Mouse (Mus musculus) kidney, postnatal 10 days (tissue): ENCODE data around the gene Tbc1d15.
A peak's percentile ranks its signal among the peaks of the same experiment; 100 is the strongest.
"Not testable (repeated sequence)": the region's sequence is repeated elsewhere in the genome, so short reads cannot be mapped to it uniquely, and the experiment has no call there.

ENCODE experiments used
- DNase-seq: peaks from one replicate; pipeline ENCODE4 v3.0.0; 2021; ENCODE audit warnings: mixed read lengths

Tbc1d15 gene

DNA sequence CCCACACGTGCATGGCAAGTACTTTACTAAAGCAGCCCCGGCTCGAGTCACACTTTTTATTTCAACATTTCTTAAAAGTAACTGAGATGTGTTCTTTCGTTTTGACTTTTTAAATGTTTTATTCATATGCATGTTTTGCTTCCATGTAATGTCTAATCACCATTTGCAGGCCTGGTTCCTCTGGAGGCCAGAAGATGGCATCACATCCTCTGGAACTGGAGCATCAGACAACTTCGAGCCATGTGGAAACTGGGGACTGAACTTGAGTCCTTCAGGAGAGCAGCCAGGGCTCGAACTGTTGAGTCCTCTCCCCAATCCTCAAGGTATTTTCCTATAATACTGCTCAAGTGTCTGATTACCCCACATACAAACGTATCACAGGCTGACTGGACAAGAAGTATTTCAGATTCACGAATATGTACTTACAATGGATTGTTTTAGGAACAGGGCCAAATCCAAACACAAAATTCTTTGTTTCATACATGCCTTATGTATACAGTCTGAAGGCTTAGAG is 10.1 kb downstream of the Tbc1d15 start:
- peak; percentile 14 for DNase-seq

DNA sequence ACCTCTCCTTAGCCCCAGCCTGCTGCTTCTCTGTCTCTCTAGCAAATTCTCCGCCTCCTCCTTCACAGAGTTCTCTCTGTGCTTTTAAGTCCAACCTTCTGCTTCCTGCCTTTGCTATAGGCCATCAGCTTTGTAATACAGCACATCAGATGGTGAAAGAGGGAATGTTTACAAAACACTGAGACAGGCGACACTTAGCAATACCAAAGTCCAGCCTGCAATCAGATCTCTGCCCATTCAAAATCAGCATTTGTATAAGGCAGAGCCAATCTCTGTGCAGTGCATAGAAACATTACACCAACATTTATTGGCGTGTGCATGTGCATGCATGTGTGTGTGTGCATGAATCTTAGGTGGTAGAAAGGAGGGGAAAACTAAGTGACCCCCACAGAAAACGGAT is 13.3 kb downstream of the Tbc1d15 start:
- no peak for DNase-seq

DNA sequence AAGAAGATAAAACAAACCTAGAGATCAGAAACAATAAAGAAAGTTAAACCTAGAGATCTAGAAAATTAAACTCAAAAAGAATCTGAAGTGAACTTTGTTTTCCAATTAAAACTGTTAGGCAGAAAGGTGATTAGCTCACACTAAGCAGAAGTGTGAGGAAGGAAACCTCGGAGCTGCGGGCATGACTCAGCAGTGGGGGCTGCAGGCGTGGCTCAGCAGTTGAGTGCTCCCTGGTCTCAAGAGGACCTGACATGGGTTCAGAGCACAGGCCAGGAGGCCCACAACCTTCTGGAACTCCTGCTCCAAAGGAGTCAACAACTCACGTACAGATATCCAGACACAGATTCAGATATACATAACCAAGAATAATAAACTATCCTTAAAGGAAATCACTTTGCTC is 14.5 kb downstream of the Tbc1d15 start:
- no peak for DNase-seq

DNA sequence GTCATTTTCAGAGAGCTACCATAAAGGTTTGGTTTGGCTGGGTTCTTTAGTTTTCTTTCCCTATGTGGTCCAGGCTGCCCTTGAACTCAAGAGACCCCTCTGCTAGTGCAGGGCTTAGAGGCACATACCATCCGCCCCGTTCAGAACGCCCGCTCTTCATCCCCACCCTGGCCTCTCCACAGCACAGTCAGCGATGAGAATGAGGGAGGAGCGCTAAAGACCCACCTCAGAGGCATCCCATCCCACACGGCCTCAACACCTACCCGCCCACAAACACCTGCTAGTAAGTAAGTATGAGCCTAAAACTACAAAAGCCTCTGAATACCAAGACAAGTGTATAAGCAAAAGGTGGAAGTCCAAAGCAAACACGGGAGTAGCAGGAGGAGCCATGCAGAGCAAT is 15.8 kb downstream of the Tbc1d15 start:
- DNase-seq = no peak

DNA sequence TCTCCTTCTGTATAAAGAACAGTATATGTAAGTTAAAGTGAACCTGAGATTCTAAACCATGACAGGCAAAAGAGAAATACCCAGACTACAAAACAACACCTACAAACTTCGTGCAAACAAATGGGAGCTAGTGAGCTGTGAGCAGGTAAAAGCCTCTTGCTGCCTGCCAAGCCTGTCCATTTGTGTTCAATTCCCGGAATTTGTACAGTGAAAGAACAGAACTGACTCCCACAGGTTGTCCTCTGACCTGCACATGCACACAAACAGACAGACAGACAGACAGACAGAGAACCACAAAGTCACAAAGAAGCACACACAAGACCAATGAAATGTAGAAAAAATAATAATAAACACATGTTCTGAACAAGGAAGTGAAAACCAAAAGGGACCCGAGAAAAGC is 17.5 kb downstream of the Tbc1d15 start:
- DNase-seq = no peak

DNA sequence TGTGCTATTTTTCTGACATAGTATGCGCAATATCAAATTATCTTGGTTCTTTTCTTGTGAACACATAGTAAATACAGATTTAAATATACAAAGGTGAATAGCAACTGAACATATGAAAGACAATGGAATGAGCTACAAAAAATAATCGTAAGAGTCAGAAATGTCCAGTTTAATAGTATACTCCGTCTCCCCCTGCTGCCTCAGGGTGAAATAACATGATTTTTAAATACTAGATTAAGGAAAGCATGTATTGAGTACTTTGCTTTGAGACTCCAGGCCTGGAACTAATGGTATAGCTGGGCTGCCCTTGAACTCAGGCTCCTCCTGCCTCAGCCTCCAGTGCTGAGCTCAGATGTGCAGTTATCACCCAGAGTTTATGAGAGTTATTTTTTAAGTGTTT is 18.8 kb downstream of the Tbc1d15 start:
- no peak for DNase-seq

DNA sequence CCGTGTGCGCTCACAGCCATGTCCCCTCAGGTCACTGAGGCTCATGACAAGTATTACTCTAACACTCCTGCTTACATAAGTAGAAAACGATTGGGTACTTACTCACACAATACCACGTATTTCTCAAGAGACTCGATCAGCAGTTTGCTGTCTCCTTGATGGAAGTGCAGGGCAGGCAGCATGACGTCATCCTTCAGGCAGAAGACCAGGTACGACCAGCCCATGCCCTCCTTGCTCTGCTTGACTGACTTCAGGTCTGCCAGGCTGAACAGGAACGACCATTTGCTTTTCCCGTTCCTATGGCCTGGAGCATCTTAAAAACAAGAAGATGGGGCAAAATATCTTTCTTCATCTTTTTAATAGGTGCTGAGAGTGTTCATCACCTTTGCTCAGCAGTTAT is 22.2 kb downstream of the Tbc1d15 start:
- DNase-seq = no peak

DNA sequence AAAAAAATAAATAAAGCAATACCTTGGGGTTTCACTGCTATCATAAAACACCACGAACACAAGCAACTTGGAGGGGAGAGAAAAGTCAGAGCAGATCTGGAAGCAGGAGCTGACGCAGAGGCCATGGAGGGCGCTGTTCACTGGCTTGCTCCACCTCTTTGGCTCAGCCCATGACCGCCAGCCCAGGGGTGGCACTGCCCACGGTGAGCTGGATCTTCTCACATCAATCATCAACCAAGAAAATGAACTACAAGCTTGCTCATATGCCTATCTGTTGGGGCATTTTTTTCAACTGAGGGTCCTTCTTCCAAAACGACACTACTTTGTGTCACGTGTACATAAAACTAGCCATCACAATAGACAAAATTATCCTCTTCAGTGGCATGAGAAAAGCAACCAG is 24.7 kb downstream of the Tbc1d15 start:
- DNase-seq = peak; percentile 26

DNA sequence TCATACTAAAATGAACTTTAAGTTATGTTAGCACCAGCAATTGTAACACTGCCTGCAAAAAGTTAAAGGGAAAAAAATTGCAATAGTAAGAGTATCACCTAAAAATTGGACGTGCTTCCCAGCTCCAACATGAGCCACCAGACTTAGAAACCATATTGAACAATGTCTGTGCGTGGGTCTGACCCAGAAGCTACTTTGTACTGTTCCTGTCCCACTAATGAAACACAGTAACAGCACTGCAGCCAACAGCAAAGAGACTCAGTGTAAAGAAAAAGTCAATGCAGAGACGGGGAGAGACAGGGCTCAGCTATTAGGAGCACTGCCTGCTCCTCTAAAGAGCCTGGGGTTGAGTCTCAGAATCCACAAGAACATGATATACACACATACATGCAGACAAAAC is 27.4 kb downstream of the Tbc1d15 start:
- no peak for DNase-seq

DNA sequence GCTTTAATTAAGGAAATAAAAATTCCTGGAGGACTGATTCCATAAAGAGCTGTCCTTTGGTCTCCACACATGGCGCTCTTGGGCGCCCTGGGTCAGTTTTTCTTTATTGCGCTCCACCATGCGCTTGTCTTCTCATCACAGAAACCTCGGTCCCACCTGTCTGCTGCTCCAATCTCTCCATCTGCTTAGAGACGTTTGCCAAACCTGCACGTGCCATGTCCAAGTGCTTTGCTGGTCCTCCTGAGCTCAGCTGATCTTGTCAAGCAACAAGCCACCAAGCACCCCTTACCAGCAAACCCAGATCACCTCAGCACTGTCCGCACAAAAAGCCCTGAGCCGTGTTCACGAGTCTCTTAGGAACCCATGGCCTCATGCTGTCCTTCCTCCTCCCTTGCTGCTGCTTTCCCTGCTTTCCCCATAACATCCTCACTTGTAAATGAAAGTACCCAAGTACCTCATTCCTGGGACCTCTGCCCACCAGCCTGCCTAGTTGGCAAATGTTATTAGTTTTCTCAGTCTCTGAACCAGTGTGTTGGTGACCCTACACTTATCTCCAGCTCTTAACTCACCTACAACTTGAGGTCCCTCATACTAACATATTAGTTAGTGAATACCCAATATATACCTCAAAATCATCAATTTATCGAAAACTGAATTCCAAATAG is 38.2 kb downstream of the Tbc1d15 start:
- no peak for DNase-seq

DNA sequence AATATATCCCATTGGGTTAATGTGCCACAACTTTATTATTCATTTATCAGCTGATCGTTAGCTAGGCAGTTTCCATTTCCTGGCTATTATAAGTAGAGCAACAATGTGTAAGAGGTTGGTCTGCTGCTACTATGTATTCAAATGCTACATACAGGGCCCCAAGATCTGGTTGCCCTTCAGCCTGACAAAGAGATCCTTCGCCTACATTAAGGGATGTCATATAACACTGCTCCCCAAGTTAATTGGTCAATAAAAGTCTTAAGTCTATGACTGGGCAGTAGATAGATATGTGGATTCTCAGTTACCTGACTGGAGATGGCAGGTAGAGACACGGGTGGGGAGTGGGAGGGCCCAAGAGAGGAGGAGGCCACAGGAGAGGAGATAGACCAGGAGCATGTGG is 45.4 kb downstream of the Tbc1d15 start:
- no peak for DNase-seq

DNA sequence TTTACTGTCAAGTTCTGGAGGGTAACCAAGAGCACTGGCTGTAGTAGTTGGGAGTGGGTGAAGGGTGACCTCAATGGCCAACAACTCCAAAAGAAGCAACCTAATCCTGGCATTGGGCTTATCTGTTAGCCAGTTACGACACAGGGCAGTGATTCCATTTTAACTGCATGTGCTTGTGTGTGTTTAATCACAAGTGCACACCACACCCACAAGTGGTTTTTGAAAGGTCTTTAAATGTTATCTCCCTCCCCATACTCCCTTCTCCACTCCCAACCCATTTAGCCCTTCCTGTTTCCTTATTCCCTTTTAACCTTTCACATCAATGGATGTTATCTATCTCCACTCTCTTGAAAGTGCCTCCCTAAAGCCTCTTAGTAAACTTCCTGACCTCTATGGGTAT is 46.0 kb downstream of the Tbc1d15 start:
- no peak for DNase-seq

DNA sequence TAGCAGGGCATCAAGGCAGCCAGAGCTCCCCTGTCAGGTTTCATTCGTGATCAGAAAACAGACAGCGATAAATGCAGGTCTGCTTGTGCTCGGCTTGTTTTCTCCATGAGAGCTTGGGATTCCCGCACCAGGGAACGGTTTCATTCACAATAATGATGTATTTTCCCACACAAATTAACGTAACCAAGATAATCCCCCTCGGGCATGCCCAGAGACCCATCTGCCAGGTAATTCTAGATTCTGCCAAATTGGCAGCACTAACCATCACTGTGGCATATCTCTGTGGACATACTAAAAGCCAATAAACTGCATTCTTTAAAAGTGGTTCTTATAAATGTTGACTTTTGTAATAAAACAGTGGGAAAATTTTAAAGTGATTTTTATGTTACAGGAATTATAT is 60.1 kb downstream of the Tbc1d15 start:
- no peak for DNase-seq

DNA sequence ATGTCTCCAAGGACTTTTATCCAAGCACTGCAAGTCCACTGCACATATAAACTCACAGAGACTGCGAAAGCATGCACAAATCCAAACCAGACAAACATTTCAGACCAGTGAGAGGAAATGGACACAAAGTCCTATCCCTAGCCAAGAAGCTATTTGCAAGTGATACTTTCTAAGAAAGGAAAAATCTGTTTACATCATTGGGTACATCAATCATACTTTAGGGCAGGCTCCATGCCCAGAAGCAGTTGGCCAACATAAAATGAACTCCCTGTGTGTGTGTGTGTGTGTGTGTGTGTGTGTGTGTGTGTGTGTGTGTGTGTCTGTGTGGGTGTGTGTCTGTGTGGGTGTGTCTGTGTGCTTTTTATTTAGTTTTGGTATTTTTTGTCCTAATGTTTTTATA is 63.9 kb downstream of the Tbc1d15 start:
- DNase-seq = no peak

DNA sequence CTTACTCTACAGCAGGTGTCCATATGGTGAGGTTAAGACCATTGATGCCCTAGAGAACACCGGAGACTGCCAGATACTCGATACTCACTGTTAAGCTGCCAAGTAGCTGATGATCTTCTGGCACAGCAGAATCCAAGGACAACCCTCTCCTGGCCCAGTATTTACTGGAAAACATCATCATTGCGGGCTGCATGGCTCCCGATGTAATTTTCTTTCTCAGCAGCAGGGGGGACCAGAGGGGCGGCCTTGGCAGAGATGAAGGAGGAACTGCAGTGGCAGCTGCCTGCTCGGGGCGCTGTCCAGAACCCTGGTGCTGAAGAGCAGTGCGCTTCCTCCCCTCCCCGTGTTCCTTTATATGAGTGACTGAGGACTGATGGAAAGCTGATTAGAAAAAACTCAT is 66.6 kb downstream of the Tbc1d15 start, which contains the start of gene Tph2:
Tph2 (minus strand) TSS at position 326 of the 400 bp plus-strand sequence.
- DNase-seq = peak; percentile 90

DNA sequence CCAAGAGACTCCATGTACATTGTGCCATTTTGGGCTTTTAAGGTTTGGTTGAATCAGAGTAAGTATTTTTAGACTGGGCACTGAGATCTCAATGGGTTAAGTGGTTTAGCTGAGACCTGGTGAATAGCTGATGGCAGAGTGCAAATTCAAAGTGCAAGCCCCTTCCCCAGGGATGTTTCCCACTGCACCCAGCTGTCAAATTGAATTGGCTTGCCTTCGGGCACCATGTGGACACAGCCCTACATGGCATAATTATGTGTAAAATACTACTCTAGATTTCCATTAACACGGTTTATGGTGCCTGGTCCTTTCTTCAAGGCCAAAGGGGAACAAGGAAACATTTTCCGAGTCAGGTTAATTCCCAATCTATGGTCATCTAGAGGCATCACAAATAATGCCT is 70.2 kb downstream of the Tbc1d15 start:
- no peak for DNase-seq

DNA sequence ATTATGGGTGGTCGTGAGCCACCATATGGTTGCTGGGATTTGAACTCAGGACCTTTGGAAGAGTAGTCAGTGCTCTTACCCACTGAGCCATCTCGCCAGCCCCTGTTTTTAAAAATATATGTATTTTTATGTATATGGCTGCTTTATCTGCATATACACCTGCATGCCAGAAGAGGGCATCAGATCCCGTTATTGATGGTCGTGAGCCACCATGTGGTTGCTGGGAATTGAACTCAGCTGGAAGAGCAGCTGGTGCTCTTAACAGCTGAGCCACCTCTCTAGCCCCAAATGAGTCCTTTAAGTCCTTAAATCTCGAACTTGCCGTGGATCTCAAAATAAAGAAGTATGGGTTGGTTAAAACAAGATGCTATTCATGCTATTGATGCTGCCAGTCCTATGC is 73.2 kb downstream of the Tbc1d15 start:
- not testable (repeated sequence) for DNase-seq

DNA sequence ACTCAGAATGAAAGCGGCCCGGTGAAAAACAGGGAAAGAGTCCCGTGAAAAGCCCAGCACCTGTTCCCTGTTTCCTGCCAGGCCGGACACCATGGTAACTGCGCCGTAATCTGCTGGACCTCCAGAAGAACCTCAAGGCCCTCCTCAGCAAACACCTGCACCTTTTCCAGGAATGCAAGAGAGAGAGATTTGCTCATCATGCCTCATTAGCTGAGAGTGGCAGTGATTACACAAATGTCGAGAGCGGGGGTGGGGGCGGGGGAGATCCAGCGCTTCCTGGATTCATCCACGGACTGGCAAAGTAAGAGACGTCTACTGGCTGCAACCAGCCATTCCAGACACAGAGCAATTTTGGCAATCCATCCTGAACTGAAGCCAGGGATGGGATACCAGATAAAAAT is 75.7 kb downstream of the Tbc1d15 start:
- no peak for DNase-seq

DNA sequence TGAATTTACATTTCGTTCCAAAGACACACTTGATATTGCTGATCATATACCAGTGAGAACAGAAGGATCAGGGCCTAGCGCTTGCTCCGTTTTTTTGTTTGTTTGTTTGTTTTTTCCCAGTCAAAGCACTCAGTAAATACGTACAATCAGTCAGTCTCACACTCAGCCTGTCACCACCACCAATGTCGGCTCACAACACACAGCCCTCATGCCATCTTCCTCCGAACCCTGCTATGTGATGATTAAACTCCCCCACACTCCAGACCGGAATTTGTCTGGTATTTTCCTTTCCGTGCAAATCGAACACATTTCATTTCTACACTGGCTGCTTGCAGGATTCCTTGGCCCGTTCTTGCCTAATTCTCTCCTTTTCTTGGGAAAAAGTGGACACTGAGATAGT is 77.9 kb downstream of the Tbc1d15 start:
- no peak for DNase-seq

DNA sequence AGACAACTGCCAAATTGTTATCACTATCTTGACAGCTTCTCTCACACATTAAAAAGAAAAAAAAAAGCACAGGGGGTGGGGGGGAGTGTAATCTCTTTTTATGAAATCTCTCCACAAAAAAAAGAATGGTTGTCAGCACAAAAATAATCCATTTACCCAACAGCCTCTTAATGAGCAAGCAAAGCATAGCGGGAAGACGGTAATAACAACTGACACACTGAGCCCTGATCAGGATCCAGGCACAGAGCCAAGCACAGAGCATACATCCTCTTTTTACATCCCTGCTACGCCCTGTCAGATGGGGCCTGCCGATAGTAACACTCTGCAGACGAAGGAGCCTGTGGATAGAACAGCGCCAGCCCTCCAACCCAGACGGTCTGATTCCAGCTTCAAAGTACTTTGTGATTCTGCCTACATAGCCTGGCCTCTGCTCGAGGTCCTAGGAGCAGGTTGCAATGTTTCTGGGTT is 79.9 kb downstream of the Tbc1d15 start:
- DNase-seq = no peak

DNA sequence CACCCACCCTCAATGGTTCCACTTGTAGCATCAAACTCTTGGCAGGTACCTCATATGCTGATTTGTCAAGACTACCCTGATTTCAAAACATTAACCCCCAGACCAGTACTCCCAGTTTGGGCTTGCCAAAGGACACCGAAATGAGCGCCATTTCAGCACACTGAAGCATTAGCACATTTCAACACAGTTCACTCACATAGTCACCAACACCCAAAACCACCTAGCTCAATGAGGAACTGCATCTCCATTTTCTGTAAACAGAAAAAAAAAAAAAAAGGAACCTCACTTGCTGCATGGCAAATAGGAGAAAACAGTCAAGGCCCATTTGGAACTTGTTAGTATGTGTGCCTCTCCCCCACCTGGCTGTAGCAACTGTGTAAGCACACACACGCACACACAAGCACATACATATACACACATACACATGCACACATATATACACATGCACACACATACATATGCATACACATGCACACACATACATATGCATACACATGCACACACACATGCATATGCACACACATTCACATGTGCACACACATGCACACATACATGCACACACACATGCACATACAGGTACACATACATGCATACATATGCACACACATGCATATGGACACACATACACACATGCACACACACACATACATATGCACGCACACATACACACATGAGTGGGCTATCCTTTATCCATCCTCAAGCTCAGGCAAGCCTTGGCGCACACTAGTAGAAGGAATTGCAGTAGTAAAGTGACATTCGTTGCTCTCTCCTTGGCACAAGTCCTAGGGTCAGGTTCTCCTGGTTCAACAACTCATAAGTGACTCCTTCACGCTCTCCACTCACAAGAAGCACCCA is 80.5 kb downstream of the Tbc1d15 start:
- DNase-seq = no peak

DNA sequence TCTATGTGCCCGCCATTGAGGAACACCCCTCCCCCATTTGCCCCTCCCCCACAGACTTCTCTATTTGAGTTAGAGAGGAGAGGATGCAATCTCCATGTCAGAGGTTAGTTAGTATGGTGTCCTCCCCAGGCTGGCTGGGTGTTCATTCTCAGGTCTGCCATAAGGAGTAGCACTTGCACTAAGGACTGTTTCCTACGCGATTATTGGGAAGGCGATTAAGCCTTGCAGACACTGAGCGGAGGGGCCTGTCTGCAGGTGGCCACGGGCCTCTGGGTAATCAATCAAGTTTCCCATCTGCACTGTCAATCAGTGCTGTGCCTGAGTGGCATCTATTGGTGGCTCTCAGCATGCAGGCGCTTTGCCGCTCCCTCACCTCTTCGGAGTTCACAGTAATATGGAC is 81.9 kb downstream of the Tbc1d15 start:
- DNase-seq = no peak

DNA sequence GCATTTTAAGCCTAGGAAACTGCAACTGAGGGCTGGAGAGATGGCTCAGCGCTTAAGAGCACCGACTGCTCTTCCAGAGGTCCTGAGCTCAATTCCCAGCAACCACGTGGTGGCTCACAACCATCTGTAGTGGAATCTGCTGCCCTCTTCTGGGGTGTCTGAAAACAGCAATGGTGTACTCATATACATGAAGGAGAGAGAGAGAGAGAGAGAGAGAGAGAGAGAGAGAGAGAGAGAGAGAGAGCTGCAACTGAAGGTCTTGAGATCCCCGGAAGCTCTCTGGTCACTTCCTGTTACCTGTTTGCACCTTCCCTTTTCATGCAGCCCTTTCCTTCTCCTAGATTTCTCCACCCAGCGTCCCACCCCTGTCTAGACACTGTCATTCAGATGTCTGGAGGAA is 91.0 kb downstream of the Tbc1d15 start:
- no peak for DNase-seq
